Mouse (Mus musculus) kidney, embryonic 16.5 days (tissue): ENCODE results near the gene Dlg2. TPM values are rescaled to one million over a fixed set of nuclear protein-coding genes. Genes with fewer than 3 reads are reported as not detected.

Source experiments
- ATAC-seq: fragments of 200-750 bp; cut with Nextera tagmentation; 2 replicates; pipeline ENCODE4 v1.8.0; 2017; ENCODE audit warnings: moderate TSS enrichment; ENCODE audit not compliant: low FRiP score, low TSS enrichment
- H3K27ac ChIP-seq: fragments of 300-500 bp; sonication (generic); 2 replicates; pipeline ENCODE4 v1.5.1; 2014; ENCODE audit warnings: low read length
- H3K27me3 ChIP-seq: fragments of 300-500 bp; sonication (generic); 2 replicates; pipeline ENCODE4 v1.6.1; 2014; ENCODE audit warnings: low read length, control low read depth, mixed read lengths; ENCODE audit not compliant: insufficient read depth
- H3K36me3 ChIP-seq: fragments of 300-500 bp; sonication (generic); 2 replicates; pipeline ENCODE4 v1.6.1; 2014; ENCODE audit warnings: low read length, control low read depth, mixed read lengths; ENCODE audit not compliant: insufficient read depth
- H3K4me1 ChIP-seq: fragments of 300-500 bp; sonication (generic); 2 replicates; pipeline ENCODE4 v1.6.1; 2014; ENCODE audit warnings: low read length, control low read depth, mixed read lengths; ENCODE audit not compliant: insufficient read depth
- H3K4me2 ChIP-seq: fragments of 300-500 bp; sonication (generic); replicated peaks from 2 replicates; pipeline ENCODE4 v1.6.1; 2014; ENCODE audit warnings: low read depth, low read length
- H3K4me3 ChIP-seq: fragments of 300-500 bp; sonication (generic); 2 replicates; pipeline ENCODE4 v1.5.1; 2014; ENCODE audit warnings: mild to moderate bottlenecking, low read length
- H3K9ac ChIP-seq: fragments of 300-500 bp; sonication (generic); replicated peaks from 2 replicates; pipeline ENCODE4 v1.6.1; 2014; ENCODE audit warnings: low read length
- H3K9me3 ChIP-seq: fragments of 300-500 bp; sonication (generic); 2 replicates; pipeline ENCODE4 v1.6.1; 2016; ENCODE audit warnings: low read length, control low read depth
- WGBS: fragments of 180-500 bp; shearing (Covaris S2); extraction: QIAGEN DNeasy Blood & Tissue Kit; methylation state at CpG from one replicate; pipeline ENCODE4 v1.1.7; 2014; 5-methylcytosine and 5-hydroxymethylcytosine counted together
- polyA plus RNA-seq: library from polyadenylated mRNA; unstranded; fragments of >200 nt; fragmentation: Nextera tagmentation; extraction: Ambion mirVana; gene quantifications from 2 replicates; pipeline ENCODE4 v1.2.1, GENCODE M21; 2015

The Dlg2 gene
- polyA plus RNA-seq, 1 experiment from 2014 or later = 1.0 TPM

GRCm38 (mm10) chr7:92486878-92487277 lies 2010.4 kb downstream of the Dlg2 start:
- H3K9ac ChIP-seq = no peak overlapping the region
- no peak overlapping the region for H3K4me2 ChIP-seq
- H3K27me3 ChIP-seq = no peaks in the 10 kb centered on the region
- ATAC-seq = no peak
- no peaks in the 10 kb centered on the region for H3K4me1 ChIP-seq
- 94% methylated on average over 4 of the region's 4 CpGs for whole genome bisulfite sequencing
- no peaks in the 10 kb centered on the region for H3K9me3 ChIP-seq
- no peaks in the 10 kb centered on the region for H3K36me3 ChIP-seq
- H3K27ac ChIP-seq = no peak overlapping the region
- no peak overlapping the region for H3K4me3 ChIP-seq

GRCm38 (mm10) chr7:92492262-92492661 lies 2015.8 kb downstream of the Dlg2 start:
- Histone ChIP-seq H3K36me3 (no peaks in the 10 kb centered on the region), H3K9me3 (no peaks in the 10 kb centered on the region), H3K4me3 (no peak overlapping the region), H3K4me2 (no peak overlapping the region), H3K9ac (no peak overlapping the region), H3K27ac (no peak overlapping the region), H3K4me1 (no peaks in the 10 kb centered on the region), H3K27me3 (no peaks in the 10 kb centered on the region)
- ATAC-seq = no peak
- WGBS = 100% methylated on average over 1 of the region's 1 CpGs

- no peak overlapping the region for H3K4me2 ChIP-seq
- no peaks in the 10 kb centered on the region for H3K36me3 ChIP-seq
- no peak overlapping the region for H3K9ac ChIP-seq
- 87% methylated on average over 2 of the region's 2 CpGs for WGBS
- H3K4me3 ChIP-seq = no peak overlapping the region
- no peak overlapping the region for H3K27ac ChIP-seq
- H3K4me1 ChIP-seq = no peaks in the 10 kb centered on the region
- no peaks in the 10 kb centered on the region for H3K27me3 ChIP-seq
- H3K9me3 ChIP-seq = no peaks in the 10 kb centered on the region
- 0 out of 2 replicates have a peak, but pooled peaks have one; percentile 19 for ATAC-seq
Observed at GRCm38 (mm10) chr7:92493521-92493920, 2017.0 kb downstream of the Dlg2 start.

Other genes starting within 250 kb of the Dlg2 start
- not detected in 2 replicates for gene Ccdc83, start 210.9 kb upstream of the Dlg2 start, polyA plus RNA-seq
- 10.1 and 11.1 TPM in 2 replicates for gene Sytl2, start 174.4 kb upstream of the Dlg2 start, polyA plus RNA-seq
- 1.2 and 1.3 TPM in 2 replicates for gene Ccdc89, start 50.1 kb upstream of the Dlg2 start, polyA plus RNA-seq
- 18.1 and 20.7 TPM in 2 replicates for gene Crebzf, start 33.9 kb upstream of the Dlg2 start, polyA plus RNA-seq
- 109 and 114 TPM in 2 replicates for gene Tmem126a, start 19.4 kb upstream of the Dlg2 start, polyA plus RNA-seq
- 42.3 and 44.3 TPM in 2 replicates for gene Tmem126b, start 671 bp upstream of the Dlg2 start, polyA plus RNA-seq